Mouse (Mus musculus) lung, embryonic 14.5 days (tissue): ENCODE data around the gene Akap2. TPM values are rescaled to one million over a fixed set of nuclear protein-coding genes. Genes with fewer than 3 reads are reported as not detected.
A peak's percentile ranks its signal among the peaks of the same experiment; 100 is the strongest.

ENCODE experiments used
- ATAC-seq: fragments of 200-750 bp; cut with Nextera tagmentation; 2 replicates; pipeline ENCODE4 v1.8.0; 2017; ENCODE audit warnings: mild to moderate bottlenecking, moderate TSS enrichment, moderate library complexity; ENCODE audit not compliant: insufficient read depth
- DNase-seq: peaks from one replicate; pipeline ENCODE4 v3.0.0-alpha.2; 2015
- H3K27ac ChIP-seq: fragments of 300-500 bp; sonication (generic); 2 replicates; pipeline ENCODE4 v1.5.1; 2014; ENCODE audit warnings: low read depth, mild to moderate bottlenecking, moderate library complexity
- H3K27me3 ChIP-seq: fragments of 300-500 bp; sonication (generic); 2 replicates; pipeline ENCODE4 v1.6.1; 2014; ENCODE audit warnings: low read length, control low read depth; ENCODE audit not compliant: insufficient read depth
- H3K36me3 ChIP-seq: fragments of 300-500 bp; sonication (generic); 2 replicates; pipeline ENCODE4 v1.6.1; 2014; ENCODE audit warnings: control low read depth; ENCODE audit not compliant: insufficient read depth
- H3K4me1 ChIP-seq: fragments of 300-500 bp; sonication (generic); 2 replicates; pipeline ENCODE4 v1.6.1; 2014; ENCODE audit warnings: antibody characterized with exemption, control low read depth; ENCODE audit not compliant: insufficient read depth
- H3K4me2 ChIP-seq: fragments of 300-500 bp; sonication (generic); 2 replicates; pipeline ENCODE4 v1.6.1; 2014; ENCODE audit warnings: mild to moderate bottlenecking
- H3K4me3 ChIP-seq: fragments of 300-500 bp; sonication (generic); 2 replicates; pipeline ENCODE4 v1.5.1; 2014; ENCODE audit warnings: low read depth, low read length
- H3K9ac ChIP-seq: fragments of 300-500 bp; sonication (generic); 2 replicates; pipeline ENCODE4 v1.6.1; 2014
- H3K9me3 ChIP-seq: fragments of 300-500 bp; sonication (generic); 2 replicates; pipeline ENCODE4 v1.6.1; 2016; ENCODE audit warnings: low read depth, low read length, control low read depth
- CTCF ChIP-seq: IDR thresholded peaks from 2 replicates; pipeline ENCODE4 v1.5.1; 2016; ENCODE audit warnings: antibody characterized with exemption, low read depth
- WGBS: fragments of 180-500 bp; shearing (Covaris S2); extraction: QIAGEN DNeasy Blood & Tissue Kit; methylation state at CpG from one replicate; pipeline ENCODE4 v1.1.7; 2014; 5-methylcytosine and 5-hydroxymethylcytosine counted together
- polyA plus RNA-seq: library from polyadenylated mRNA; unstranded; fragments of >200 nt; fragmentation: Nextera tagmentation; extraction: Ambion mirVana; gene quantifications from 2 replicates; pipeline ENCODE4 v1.2.1, GENCODE M21; 2014

Gene Akap2
- polyA plus RNA-seq, 1 experiment from 2014 or later, result 51.9 TPM

GRCm38 (mm10) chr4:57697918-57698611 lies 19.4 kb upstream of the Akap2 start:
- DNase-seq, result no peak
- H3K4me2 ChIP-seq, result no peak overlapping the region
- no peaks in the 10 kb centered on the region for H3K4me1 ChIP-seq
- no peak overlapping the region for H3K4me3 ChIP-seq
- H3K27me3 ChIP-seq, result no peaks in the 10 kb centered on the region
- no peak overlapping the region for H3K9ac ChIP-seq
- TF ChIP-seq CTCF, result no peak
- no peak for ATAC-seq
- H3K27ac ChIP-seq, result no peak overlapping the region
- 0 out of 2 replicates have a peak, but pooled peaks cover 9% of the 10 kb centered on the region for H3K36me3 ChIP-seq
- 83% methylated on average over 12 of the region's 12 CpGs for WGBS
- H3K9me3 ChIP-seq, result no peaks in the 10 kb centered on the region

- ATAC-seq, result no peak
- no peak for DNase-seq
- no peaks in the 10 kb centered on the region for H3K36me3 ChIP-seq
- no peak overlapping the region for H3K27ac ChIP-seq
- H3K27me3 ChIP-seq, result no peaks in the 10 kb centered on the region
- TF ChIP-seq CTCF, result no peak
- H3K9me3 ChIP-seq, result no peaks in the 10 kb centered on the region
- H3K4me3 ChIP-seq, result no peak overlapping the region
- WGBS, result 78% methylated on average over 5 of the region's 5 CpGs
- H3K4me1 ChIP-seq, result no peaks in the 10 kb centered on the region
- H3K9ac ChIP-seq, result no peak overlapping the region
- H3K4me2 ChIP-seq, result no peak overlapping the region
Observed at GRCm38 (mm10) chr4:57701576-57701975, 15.9 kb upstream of the Akap2 start.

- Histone ChIP-seq H3K9ac (no peak overlapping the region), H3K9me3 (no peaks in the 10 kb centered on the region), H3K27ac (no peak overlapping the region), H3K36me3 (no peaks in the 10 kb centered on the region), H3K4me1 (no peaks in the 10 kb centered on the region), H3K4me2 (no peak overlapping the region), H3K4me3 (no peak overlapping the region), H3K27me3 (no peaks in the 10 kb centered on the region)
- TF ChIP-seq CTCF, result no peak
- no peak for DNase-seq
- 74% methylated on average over 11 of the region's 11 CpGs for WGBS
- no peak for ATAC-seq
Observed at GRCm38 (mm10) chr4:57703574-57704470, 13.6 kb upstream of the Akap2 start.

- 90% methylated on average over 7 of the region's 7 CpGs for WGBS
- H3K4me2 ChIP-seq, result no peak overlapping the region
- H3K9ac ChIP-seq, result no peak overlapping the region
- H3K4me3 ChIP-seq, result no peak overlapping the region
- H3K36me3 ChIP-seq, result peaks cover under 1% of the 10 kb centered on the region; the same call in 1 of the 2 replicates
- no peak for ATAC-seq
- no peak for DNase-seq
- no peak for TF ChIP-seq CTCF
- no peak overlapping the region for H3K27ac ChIP-seq
- H3K9me3 ChIP-seq, result no peaks in the 10 kb centered on the region
- H3K27me3 ChIP-seq, result no peaks in the 10 kb centered on the region
- H3K4me1 ChIP-seq, result no peaks in the 10 kb centered on the region
Observed at GRCm38 (mm10) chr4:57704575-57704974, 12.9 kb upstream of the Akap2 start.

GRCm38 (mm10) chr4:57715849-57716248 lies 1.6 kb upstream of the Akap2 start:
- ATAC-seq, result no peak
- Histone ChIP-seq H3K9me3 (no peaks in the 10 kb centered on the region), H3K4me1 (no peaks in the 10 kb centered on the region), H3K9ac (no peak overlapping the region), H3K4me2 (no peak overlapping the region), H3K4me3 (no peak overlapping the region), H3K27me3 (no peaks in the 10 kb centered on the region), H3K36me3 (no peaks in the 10 kb centered on the region), H3K27ac (no peak overlapping the region)
- TF ChIP-seq CTCF, result no peak
- no peak for DNase-seq

GRCm38 (mm10) chr4:57716735-57717134 lies 722 bp upstream of the Akap2 start:
- DNase-seq, result no peak
- no peak for TF ChIP-seq CTCF
- peaks cover 3% of the 10 kb centered on the region; the same call in 1 of the 2 replicates for H3K36me3 ChIP-seq
- no peaks in the 10 kb centered on the region for H3K4me1 ChIP-seq
- WGBS, result 40% methylated on average over 4 of the region's 4 CpGs
- no peak overlapping the region for H3K4me2 ChIP-seq
- ATAC-seq, result no peak
- no peaks in the 10 kb centered on the region for H3K9me3 ChIP-seq
- H3K4me3 ChIP-seq, result no peak overlapping the region
- H3K9ac ChIP-seq, result no peak overlapping the region
- no peaks in the 10 kb centered on the region for H3K27me3 ChIP-seq
- no peak overlapping the region for H3K27ac ChIP-seq

GRCm38 (mm10) chr4:57719370-57719769 lies 1.9 kb downstream of the Akap2 start:
- peak; percentile 17; the same call in 1 of the 2 replicates for TF ChIP-seq CTCF

More at GRCm38 (mm10) chr4:57719370-57719769, 1.9 kb downstream of the Akap2 start:
- H3K36me3 ChIP-seq, result peaks cover 3% of the 10 kb centered on the region; the same call in 1 of the 2 replicates
- DNase-seq (no peak), ATAC-seq (no peak)
- no peak overlapping the region for H3K9ac ChIP-seq
- H3K4me3 ChIP-seq, result no peak overlapping the region
- no peaks in the 10 kb centered on the region for H3K9me3 ChIP-seq
- WGBS, result 89% methylated on average over 1 of the region's 1 CpGs
- no peak overlapping the region for H3K4me2 ChIP-seq
- H3K4me1 ChIP-seq, result no peaks in the 10 kb centered on the region
- no peak overlapping the region for H3K27ac ChIP-seq
- H3K27me3 ChIP-seq, result no peaks in the 10 kb centered on the region
